Mouse (Mus musculus): Measurements from ENCODE around the gene Qrich2. TPM values are rescaled to one million over a fixed set of nuclear protein-coding genes. Genes with fewer than 3 reads are reported as not detected.
"Not testable (repeated sequence)": the region's sequence is repeated elsewhere in the genome, so short reads cannot be mapped to it uniquely, and the experiment has no call there.

Gene Qrich2
- total RNA-seq, 4 experiments from 2014 or later, result 0.14 TPM; not detected in 3

- no peak for DNase-seq (ENCODE audit: low spot score in 2 of 2)
These were observed 53.8 kb downstream of the Qrich2 start for GRCm38 (mm10) chr11:116412028-116412827.

- no peak for DNase-seq (ENCODE audit: low spot score in 2 of 2)
These were observed 54.5 kb downstream of the Qrich2 start for GRCm38 (mm10) chr11:116411582-116411981.

DNA sequence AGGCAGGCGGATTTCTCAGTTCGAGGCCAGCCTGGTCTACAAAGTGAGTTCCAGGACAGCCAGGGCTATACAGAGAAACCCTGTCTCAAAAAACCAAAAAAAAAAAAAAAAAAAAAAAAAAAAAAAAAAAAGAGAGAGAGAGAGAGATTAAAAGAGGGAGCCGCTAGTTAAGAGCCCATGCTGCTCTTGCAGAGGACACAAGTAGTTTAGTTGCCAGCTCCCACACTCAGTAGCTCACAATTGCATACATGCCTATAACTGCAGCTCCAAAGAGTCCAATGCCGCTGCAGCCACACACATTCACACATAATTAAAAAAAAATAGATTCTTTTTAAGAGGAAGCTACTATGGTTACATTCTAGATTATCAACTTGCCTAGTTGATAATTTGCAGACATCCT is 55.6 kb downstream of the Qrich2 start:
- DNase-seq (ENCODE audit: low spot score in 2 of 2), result not testable (repeated sequence)

- DNase-seq (ENCODE audit: low spot score in 2 of 2), result no peak
These were observed 57.0 kb downstream of the Qrich2 start for GRCm38 (mm10) chr11:116409008-116409407.

DNA sequence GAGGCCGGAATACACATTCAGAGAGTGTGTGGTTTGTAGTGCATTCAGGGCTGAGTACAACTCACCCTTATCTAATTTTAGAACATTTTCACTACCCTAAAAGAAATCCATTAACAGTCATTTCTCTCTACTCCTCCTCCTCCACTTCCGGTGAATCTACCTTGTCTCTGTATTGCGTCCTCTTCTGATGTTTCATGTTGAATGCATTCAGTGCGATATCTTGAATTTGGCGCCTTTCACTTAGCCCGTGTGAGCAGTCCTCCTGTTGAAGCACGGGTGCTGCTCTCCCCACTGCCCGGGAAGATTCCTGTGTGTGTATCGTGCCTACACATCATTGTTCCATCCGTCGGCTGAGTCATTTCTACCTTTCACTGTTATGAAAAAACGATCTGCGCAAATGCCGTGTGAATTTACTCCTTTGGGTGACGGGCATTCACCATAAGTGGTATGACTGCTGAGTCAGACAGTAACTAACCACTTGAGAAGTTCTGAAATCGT is 59.8 kb downstream of the Qrich2 start:
- no peak for DNase-seq (ENCODE audit: low spot score in 2 of 2)

DNA sequence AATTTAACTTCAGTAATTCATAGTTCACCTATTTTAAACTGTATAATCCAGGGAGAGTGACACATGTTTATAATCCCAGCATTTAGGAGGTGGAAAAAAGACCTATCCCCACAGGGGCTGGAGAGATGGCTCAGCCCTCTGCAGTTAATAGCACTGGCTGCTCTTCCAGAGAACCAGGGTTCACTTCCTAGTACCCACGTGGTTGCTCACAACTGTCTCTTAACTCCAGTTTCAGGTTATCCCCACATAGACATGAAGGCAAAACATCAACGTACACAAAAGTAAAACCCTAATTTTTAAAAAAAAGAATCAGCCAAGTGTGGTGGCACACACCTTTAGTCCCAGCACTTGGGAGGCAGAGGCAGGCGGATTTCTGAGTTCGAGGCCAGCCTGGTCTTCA is 60.4 kb downstream of the Qrich2 start:
- no peak for DNase-seq (ENCODE audit: low spot score in 2 of 2)

DNA sequence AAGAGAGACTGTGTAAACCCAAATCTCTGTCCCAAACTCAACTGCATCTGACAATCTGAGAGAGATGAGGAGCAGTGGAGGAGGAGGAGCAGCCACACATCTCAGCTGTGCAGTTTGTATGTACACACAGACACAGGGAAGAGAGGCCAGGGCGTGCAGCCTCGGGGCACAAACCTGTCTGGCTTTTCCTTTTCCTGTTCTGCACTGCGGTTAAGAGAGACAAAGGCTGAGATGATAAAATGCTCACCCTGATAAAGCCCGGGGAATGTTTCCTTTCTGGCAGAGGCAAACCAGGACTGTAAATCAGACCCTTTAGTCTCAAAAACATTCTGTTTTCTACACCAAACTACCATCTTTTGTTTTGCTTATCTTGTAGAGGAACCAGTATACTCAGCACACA is 65.5 kb downstream of the Qrich2 start:
- no peak for DNase-seq (ENCODE audit: low spot score in 2 of 2)

- no peak for DNase-seq (ENCODE audit: low spot score in 2 of 2)
These were observed 67.7 kb downstream of the Qrich2 start for GRCm38 (mm10) chr11:116398348-116398677.

DNA sequence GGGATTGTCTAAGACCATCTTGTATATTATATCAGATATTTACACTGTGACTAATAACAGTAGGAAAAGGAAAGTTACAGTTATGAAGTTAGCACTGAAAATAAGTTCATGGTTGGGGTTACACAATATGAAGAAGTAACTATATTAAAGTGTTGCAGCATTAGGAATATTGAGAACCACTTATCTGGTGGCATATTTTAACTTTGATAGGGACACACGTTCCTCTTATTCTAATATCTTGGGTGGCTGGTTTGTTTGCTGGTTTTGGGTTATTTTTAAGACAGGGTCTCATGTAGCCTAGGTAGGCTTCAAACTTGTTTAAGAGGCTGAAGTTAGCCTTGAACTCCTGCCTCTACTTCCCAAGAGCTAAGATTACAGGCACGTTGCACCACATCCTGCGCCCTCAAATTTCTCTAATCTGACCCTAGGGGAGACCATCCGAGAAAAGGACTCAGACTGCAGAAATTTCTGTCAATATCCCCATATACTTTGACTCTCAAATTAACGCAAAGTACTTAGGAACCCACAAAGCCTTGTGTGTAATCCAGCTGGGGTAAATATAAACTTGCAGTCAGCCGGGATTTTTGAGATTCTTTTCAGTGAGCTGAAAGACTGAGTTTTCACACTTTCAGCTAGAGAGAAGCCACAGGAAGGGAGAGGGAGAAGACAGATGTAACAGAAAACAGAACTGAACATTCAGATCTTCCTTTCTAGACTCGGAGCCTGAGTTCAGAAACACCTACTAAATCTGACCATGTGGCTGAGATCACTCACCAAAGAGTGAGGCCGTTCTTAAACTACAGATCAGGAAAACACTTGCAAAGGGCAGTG is 68.3 kb downstream of the Qrich2 start:
- DNase-seq (ENCODE audit: low spot score in 2 of 2), result no peak

DNA sequence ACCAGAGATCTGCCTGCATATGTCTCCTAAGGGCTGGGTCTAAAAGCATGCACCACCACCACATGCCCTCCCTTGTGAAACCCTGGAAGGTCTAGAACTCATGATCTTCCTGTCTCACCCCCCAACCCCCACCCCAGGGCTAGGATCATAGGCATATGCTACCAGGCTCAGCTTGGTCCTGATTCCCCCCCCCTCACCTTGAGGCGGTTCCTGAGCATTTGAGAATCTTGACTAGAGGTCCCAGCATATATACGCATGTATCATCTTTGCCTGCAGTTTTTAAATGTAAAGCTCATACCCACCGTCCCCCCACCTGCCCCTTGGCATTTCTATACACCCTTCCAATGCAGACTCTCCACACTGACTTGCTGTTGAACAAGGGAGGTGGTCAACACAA is 69.1 kb downstream of the Qrich2 start:
- no peak for DNase-seq (ENCODE audit: low spot score in 2 of 2)

GRCm38 (mm10) chr11:116396276-116396933 is 69.6 kb downstream of the Qrich2 start:
- DNase-seq (ENCODE audit: low spot score in 2 of 2), result no peak

GRCm38 (mm10) chr11:116394769-116395168 is 71.3 kb downstream of the Qrich2 start:
- no peak for DNase-seq (ENCODE audit: low spot score in 2 of 2)

Other genes with a start within 250 kb of the Qrich2 start
- 1 to 10 TPM in 2 of 4 experiments, under 1 TPM in 2; 0.85 to 1.4 (median 1.1) TPM for gene Evpl, start 228.2 kb downstream of the Qrich2 start, total RNA-seq (2022)
- gene Srp68, start 192.0 kb downstream of the Qrich2 start, total RNA-seq (2022), result 10 to 100 TPM; 61.1 to 71.3 (median 66.1) TPM
- not detected for gene Galr2, start 185.3 kb downstream of the Qrich2 start, total RNA-seq (2022)
- 100 to 1,000 TPM in 1 of 4 experiments, 10 to 100 TPM in 3; 82.4 to 103 (median 88.9) TPM for gene Exoc7, start 159.0 kb downstream of the Qrich2 start, total RNA-seq (2022)
- gene Foxj1, start 130.8 kb downstream of the Qrich2 start, total RNA-seq (2022), result 1 to 10 TPM; 4.5 to 7.4 (median 6.2) TPM
- gene Rnf157, start 53.2 kb downstream of the Qrich2 start, total RNA-seq (2022), result 100 to 1,000 TPM; 220 to 248 (median 241) TPM
- 10 to 100 TPM; 28.6 to 30.4 (median 29.5) TPM for gene Ubald2, start 32.1 kb downstream of the Qrich2 start, total RNA-seq (2022)
- 100 to 1,000 TPM in 1 of 4 experiments, 10 to 100 TPM in 3; 83.2 to 104 (median 89.6) TPM for gene Prpsap1, start 28.0 kb upstream of the Qrich2 start, total RNA-seq (2022)
- gene Sphk1, start 64.7 kb upstream of the Qrich2 start, total RNA-seq (2022), result 1 to 10 TPM; 2.8 to 3.6 (median 2.9) TPM
- gene Ube2o, start 115.2 kb upstream of the Qrich2 start, total RNA-seq (2022), result 100 to 1,000 TPM in 1 of 4 experiments, 10 to 100 TPM in 3; 96.8 to 110 (median 98.8) TPM
- gene Aanat, start 120.2 kb upstream of the Qrich2 start, total RNA-seq (2022), result 1 to 10 TPM in 3 of 4 experiments, under 1 TPM in 1; 0.57 to 3.9 (median 1.4) TPM
- gene Rhbdf2, start 160.8 kb upstream of the Qrich2 start, total RNA-seq (2022), result 1 to 10 TPM; 1.1 to 2.5 (median 1.8) TPM
- 1 to 10 TPM; 4.8 to 8.5 (median 5.8) TPM for gene Prcd, start 187.3 kb upstream of the Qrich2 start, total RNA-seq (2022)
- gene Cygb, start 188.1 kb upstream of the Qrich2 start, total RNA-seq (2022), result 10 to 100 TPM; 57.2 to 76.1 (median 63.0) TPM

Data from layer of hippocampus, adult 8-10 months (tissue).